Mouse (Mus musculus) heart, postnatal 0 days (tissue): ENCODE data around the gene Gpam.

Experiments used
- CTCF ChIP-seq: IDR thresholded peaks from 2 replicates; pipeline ENCODE4 v1.5.1; 2016; ENCODE audit warnings: antibody characterized with exemption, control low read depth, low read depth
- EP300 ChIP-seq: IDR thresholded peaks from 2 replicates; pipeline ENCODE4 v1.6.1; 2016; ENCODE audit warnings: antibody characterized with exemption, low read depth

- TF ChIP-seq CTCF (no peak), EP300 (no peak)
Observed at GRCm38 (mm10) chr19:55085857-55086185, 41.2 kb downstream of the Gpam start.
